Mouse (Mus musculus) lung, adult 2 months (tissue): ENCODE data around the gene Rassf1. TPM values are rescaled to one million over a fixed set of nuclear protein-coding genes. Genes with fewer than 3 reads are reported as not detected.
"Not testable (repeated sequence)": the region's sequence is repeated elsewhere in the genome, so short reads cannot be mapped to it uniquely, and the experiment has no call there.

Source experiments
- DNase-seq: peaks from one replicate; pipeline ENCODE4 v3.0.0; 2022
- H3K4me1 ChIP-seq: fragments of 200-500 bp; 2 replicates; pipeline ENCODE4 v1.6.1; 2011; ENCODE audit warnings: low read length; ENCODE audit not compliant: control insufficient read depth, insufficient read depth
- H3K4me3 ChIP-seq: fragments of 200-500 bp; replicated peaks from 2 replicates; pipeline ENCODE3; 2011; ENCODE audit warnings: low read depth, mild to moderate bottlenecking, control low read depth, low read length; ENCODE audit errors: extremely low read depth
- CTCF ChIP-seq: fragments of 200-500 bp; IDR thresholded peaks from 2 replicates; pipeline ENCODE4 v1.5.1; 2011; ENCODE audit warnings: mild to moderate bottlenecking, low read length, control low read depth; ENCODE audit not compliant: insufficient read depth
- POLR2A ChIP-seq: fragments of 200-500 bp; IDR thresholded peaks from 2 replicates; pipeline ENCODE4 v1.6.1; 2011; ENCODE audit warnings: low read depth, mild to moderate bottlenecking, control low read depth, low read length, borderline replicate concordance; ENCODE audit errors: extremely low read depth
- WGBS: fragments of 180-500 bp; shearing (Covaris S2); methylation state at CpG from one replicate; pipeline ENCODE4 v1.1.7; 2018; 5-methylcytosine and 5-hydroxymethylcytosine counted together
- polyA plus RNA-seq: library from polyadenylated mRNA; depleted of rRNA; stranded (reverse); fragments of >200 nt; gene quantifications from 2 replicates; pipeline ENCODE4 v1.2.3, GENCODE M21; 2012

Gene Rassf1
- polyA plus RNA-seq, 1 experiment: 45.5 TPM

- H3K4me1 ChIP-seq: peaks cover 16% of the 10 kb centered on the region
- TF ChIP-seq POLR2A (no peak), CTCF (no peak)
- WGBS: under 1% methylated on average over 23 of the region's 23 CpGs
- H3K4me3 ChIP-seq: peak overlapping the region; percentile 91
- DNase-seq: no peak
Measured at GRCm38 (mm10) chr9:107569270-107569669, 17.9 kb downstream of the Rassf1 start.

DNA sequence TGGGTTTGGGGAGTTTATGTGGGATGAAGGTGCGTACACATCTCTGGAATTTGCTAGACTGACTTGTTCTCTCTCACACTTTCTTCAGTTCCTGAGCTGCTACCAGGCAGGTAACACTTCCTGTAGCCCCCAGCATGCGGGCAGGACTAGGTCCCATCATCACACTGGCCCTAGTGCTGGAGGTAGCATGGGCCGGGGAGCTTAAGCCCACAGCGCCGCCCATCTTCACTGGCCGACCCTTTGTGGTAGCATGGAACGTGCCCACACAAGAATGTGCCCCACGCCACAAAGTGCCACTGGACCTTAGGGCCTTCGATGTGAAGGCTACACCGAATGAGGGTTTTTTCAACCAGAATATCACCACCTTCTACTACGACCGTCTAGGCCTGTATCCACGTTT, 18.7 kb downstream of the Rassf1 start:
- 29% methylated on average over 13 of the region's 13 CpGs for WGBS
- Histone ChIP-seq H3K4me1 (peaks cover 14% of the 10 kb centered on the region), H3K4me3 (peak overlapping the region; percentile 91)
- TF ChIP-seq CTCF: no peak
- TF ChIP-seq POLR2A: peak; percentile 28; the same call in 1 of the 2 replicates
- no peak for DNase-seq

DNA sequence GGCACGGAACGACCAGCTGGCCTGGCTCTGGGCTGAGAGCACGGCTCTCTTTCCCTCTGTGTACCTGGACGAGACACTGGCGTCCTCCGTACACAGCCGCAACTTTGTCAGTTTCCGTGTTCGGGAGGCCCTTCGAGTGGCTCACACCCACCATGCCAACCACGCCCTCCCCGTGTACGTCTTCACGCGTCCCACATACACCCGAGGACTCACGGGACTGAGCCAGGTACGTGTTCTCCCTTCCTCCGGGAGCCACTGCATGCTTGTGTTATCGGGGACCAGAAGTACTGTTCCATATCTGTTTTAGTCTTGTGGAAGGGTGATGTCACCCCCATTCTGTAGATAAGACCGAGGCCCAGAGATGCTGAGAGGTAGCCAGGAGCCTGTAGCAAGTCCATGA, 19.5 kb downstream of the Rassf1 start:
- Histone ChIP-seq H3K4me3 (peak overlapping the region; percentile 91), H3K4me1 (peaks cover 14% of the 10 kb centered on the region)
- peak; percentile 47; the same call in 1 of the 2 replicates for TF ChIP-seq POLR2A
- TF ChIP-seq CTCF: no peak
- WGBS: 54% methylated on average over 21 of the region's 21 CpGs
- no peak for DNase-seq

DNA sequence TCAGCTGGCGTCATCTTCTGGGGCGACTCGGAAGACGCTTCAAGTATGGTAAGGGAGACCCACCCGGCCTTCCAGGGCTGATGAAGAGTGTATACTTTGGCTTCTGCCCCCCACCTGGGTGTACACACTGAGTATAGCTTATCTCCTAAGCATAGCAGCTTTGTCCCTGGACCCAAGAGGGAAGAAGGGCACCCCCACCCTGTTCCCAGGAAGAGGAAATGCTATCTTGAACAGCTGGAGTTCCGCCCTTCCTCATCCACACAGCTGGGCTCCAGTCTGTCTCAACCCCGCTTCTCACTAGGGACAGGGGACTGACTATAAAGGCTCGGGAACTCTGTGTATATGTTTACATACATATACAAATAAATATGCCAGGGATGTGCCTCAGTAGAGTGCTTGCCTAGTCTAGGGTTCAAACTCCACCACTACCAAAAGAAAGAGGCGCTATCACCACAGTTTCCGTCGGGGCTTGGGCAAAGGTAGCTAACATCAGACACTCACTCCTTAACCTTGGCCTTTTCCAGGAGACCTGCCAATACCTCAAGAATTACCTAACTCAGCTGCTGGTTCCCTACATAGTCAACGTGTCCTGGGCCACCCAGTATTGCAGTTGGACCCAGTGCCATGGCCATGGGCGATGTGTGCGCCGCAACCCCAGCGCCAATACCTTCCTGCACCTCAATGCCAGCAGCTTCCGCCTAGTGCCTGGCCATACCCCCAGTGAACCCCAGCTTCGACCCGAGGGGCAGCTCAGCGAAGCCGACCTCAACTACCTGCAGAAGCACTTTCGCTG, 20.4 kb downstream of the Rassf1 start:
- 74% methylated on average over 22 of the region's 22 CpGs for WGBS
- Histone ChIP-seq H3K4me1 (peaks cover 18% of the 10 kb centered on the region), H3K4me3 (peak overlapping the region; percentile 91)
- TF ChIP-seq POLR2A (no peak; the same call in 1 of the 2 replicates), CTCF (no peak)
- DNase-seq: no peak

- 93% methylated on average over 2 of the region's 2 CpGs for WGBS
Measured at GRCm38 (mm10) chr9:107572327-107572662, 20.9 kb downstream of the Rassf1 start.

GRCm38 (mm10) chr9:107573774-107574173, 22.4 kb downstream of the Rassf1 start:
- not testable (repeated sequence) for H3K4me3 ChIP-seq, DNase-seq
- H3K4me1 ChIP-seq: peaks cover 24% of the 10 kb centered on the region
- WGBS: 90% methylated on average over 6 of the region's 6 CpGs

More at GRCm38 (mm10) chr9:107572327-107572662, 20.9 kb downstream of the Rassf1 start:
- H3K4me3 ChIP-seq: no peak overlapping the region
- TF ChIP-seq CTCF: no peak
- TF ChIP-seq POLR2A: no peak
- no peak for DNase-seq
- peaks cover 18% of the 10 kb centered on the region for H3K4me1 ChIP-seq

DNA sequence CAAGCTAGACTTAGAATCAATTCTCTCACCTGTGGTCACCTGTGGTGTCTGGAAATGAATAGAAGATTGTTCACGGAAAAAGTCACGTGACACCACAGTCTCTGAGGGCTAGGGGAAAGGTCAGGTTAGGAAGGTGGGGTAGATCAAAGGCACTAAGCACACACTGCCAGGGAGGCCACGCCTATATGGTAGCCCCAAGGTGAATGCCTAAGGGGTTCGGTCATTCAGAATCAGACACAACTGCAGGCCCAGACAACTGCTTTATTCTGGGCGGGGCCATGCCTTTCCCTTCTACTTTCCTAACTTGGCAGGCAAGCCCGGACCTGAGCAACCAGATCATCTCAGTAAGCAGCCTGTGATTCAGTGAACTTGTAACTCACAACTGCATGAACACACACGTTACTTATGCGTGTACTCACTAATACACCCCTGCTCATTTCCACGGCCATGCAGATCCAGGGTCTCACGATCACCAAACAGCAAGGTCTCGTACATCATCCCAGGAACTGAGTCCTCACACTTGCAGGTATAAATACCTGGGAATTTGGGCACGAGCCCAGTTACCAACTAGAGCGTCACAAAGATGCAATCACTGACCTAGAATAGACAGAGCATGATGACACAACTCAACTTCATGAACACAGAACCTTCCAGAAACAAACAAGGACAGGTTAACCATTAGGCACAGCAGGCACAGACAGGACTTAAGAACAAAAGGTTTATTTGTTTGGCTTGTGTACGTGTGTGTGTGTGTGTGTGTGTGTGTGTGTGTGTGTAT, 24.4 kb downstream of the Rassf1 start:
- DNase-seq: no peak

DNA sequence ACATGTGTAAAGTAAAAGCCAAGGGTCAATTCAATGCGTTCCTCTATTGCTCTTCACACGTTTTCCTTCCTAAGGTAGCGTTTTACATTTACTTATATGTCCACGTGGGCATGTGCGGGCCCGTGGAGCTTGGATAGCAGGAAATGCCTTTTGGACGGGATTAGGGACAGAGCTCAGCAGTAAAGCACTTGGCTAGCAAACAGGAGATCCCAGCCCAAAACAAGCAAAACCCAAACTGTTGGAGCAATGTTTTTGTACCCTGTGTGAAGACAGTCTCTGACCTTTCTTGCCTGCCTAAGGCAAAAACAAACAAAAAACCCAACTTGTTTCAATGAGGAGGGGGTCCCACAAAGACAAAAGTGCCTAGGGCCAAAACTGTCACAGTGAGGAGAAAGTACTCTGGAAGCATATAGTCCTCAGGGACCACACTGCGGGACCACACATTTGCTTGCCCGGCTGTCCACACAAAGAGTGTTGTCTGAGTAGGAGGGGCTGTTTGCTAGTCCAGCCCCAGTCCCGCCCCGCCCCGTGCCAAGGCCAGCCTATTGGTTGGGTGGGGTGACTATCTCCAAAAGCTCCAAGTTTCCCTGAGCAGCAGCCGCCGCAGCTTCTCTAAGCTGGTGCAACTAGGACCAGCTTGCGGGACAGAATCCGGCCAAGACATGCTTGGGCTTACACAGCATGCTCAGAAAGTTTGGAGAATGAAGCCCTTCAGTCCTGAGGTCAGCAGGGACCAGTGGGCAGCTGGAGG, 25.2 kb downstream of the Rassf1 start, which contains the start of gene Hyal1:
TSS of gene Hyal1 (plus strand) at position 571 of the 751 bp plus-strand sequence.
- Histone ChIP-seq H3K4me3 (peak within 1 kb of the TSS; percentile 63), H3K4me1 (peaks cover 16% of the 10 kb centered on the region)
- DNase-seq: peak; percentile 71
- peak; percentile 89; the same call in 1 of the 2 replicates for TF ChIP-seq POLR2A
- TF ChIP-seq CTCF: no peak
- 11% methylated on average over 16 of the region's 16 CpGs for WGBS

More for the DNA sequence above, 24.4 kb downstream of the Rassf1 start:
- H3K4me3 ChIP-seq: no peak overlapping the region
- 64% methylated on average over 14 of the region's 14 CpGs for WGBS
- no peak for TF ChIP-seq CTCF
- TF ChIP-seq POLR2A: no peak
- peaks cover 17% of the 10 kb centered on the region for H3K4me1 ChIP-seq

DNA sequence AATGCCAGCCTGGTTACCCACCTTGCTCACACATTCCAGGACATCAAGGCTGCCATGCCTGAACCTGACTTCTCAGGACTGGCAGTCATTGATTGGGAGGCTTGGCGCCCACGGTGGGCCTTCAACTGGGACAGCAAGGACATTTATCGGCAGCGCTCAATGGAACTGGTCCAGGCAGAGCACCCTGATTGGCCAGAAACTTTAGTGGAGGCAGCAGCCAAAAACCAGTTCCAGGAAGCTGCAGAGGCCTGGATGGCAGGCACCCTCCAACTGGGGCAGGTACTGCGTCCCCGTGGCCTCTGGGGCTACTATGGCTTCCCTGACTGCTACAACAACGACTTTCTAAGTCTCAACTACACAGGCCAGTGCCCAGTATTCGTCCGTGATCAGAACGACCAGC, 26.5 kb downstream of the Rassf1 start:
- Histone ChIP-seq H3K4me3 (no peak overlapping the region), H3K4me1 (peaks cover 15% of the 10 kb centered on the region; the same call in 1 of the 2 replicates)
- no peak for TF ChIP-seq POLR2A
- no peak for DNase-seq
- 91% methylated on average over 10 of the region's 10 CpGs for WGBS

GRCm38 (mm10) chr9:107578587-107578986, 27.2 kb downstream of the Rassf1 start, which contains the start of gene Naa80:
Naa80 (plus strand) TSS chr9:107578887.
- WGBS: 77% methylated on average over 3 of the region's 3 CpGs
- Histone ChIP-seq H3K4me1 (peaks cover 15% of the 10 kb centered on the region; the same call in 1 of the 2 replicates), H3K4me3 (no peak within 1 kb of the TSS)
- no peak for TF ChIP-seq CTCF
- no peak for TF ChIP-seq POLR2A
- DNase-seq: no peak
